Mouse (Mus musculus): Measurements from ENCODE around the gene Ocel1. TPM values are rescaled to one million over a fixed set of nuclear protein-coding genes. Genes with fewer than 3 reads are reported as not detected.

Gene Ocel1
- polyA plus RNA-seq, 1 experiment from 2014 or later: 4.2 TPM

- H3K27ac ChIP-seq (replicated peaks; ENCODE audit: low read depth, low read length): peak overlapping the region; percentile 80
- 5% methylated on average over 74 of the region's 74 CpGs for WGBS
- H3K36me3 ChIP-seq (ENCODE audit: control insufficient read depth, insufficient read depth, low read length): peaks cover 6% of the 10 kb centered on the region; the same call in 1 of the 2 replicates
- no peaks in the 10 kb centered on the region for H3K9me3 ChIP-seq (ENCODE audit: control insufficient read depth, low read length)
- ATAC-seq (ENCODE audit: low FRiP score, low TSS enrichment): peak; percentile 7; the same call in 1 of the 2 replicates
- peak overlapping the region; percentile 35 for H3K4me3 ChIP-seq (replicated peaks; ENCODE audit: low read depth, low read length)
- peaks cover 37% of the 10 kb centered on the region for H3K4me1 ChIP-seq (ENCODE audit: control insufficient read depth, insufficient read depth, low read length)
- peaks cover 7% of the 10 kb centered on the region; the same call in 1 of the 2 replicates for H3K27me3 ChIP-seq (ENCODE audit: control insufficient read depth, insufficient read depth, low read length)
- H3K9ac ChIP-seq (replicated peaks; ENCODE audit: low read length): peak overlapping the region; percentile 54
- DNase-seq: peak; percentile 84
- peak overlapping the region; percentile 64 for H3K4me2 ChIP-seq (ENCODE audit: low read length)
Observed at GRCm38 (mm10) chr8:71375581-71376422, 4.7 kb downstream of the Ocel1 start.

GRCm38 (mm10) chr8:71376423-71377030 is 5.4 kb downstream of the Ocel1 start:
- H3K27ac ChIP-seq (replicated peaks; ENCODE audit: low read depth, low read length): peak overlapping the region; percentile 80
- H3K36me3 ChIP-seq (ENCODE audit: control insufficient read depth, insufficient read depth, low read length): peaks cover 6% of the 10 kb centered on the region; the same call in 1 of the 2 replicates
- peaks cover 7% of the 10 kb centered on the region; the same call in 1 of the 2 replicates for H3K27me3 ChIP-seq (ENCODE audit: control insufficient read depth, insufficient read depth, low read length)
- peak overlapping the region; percentile 35 for H3K4me3 ChIP-seq (replicated peaks; ENCODE audit: low read depth, low read length)
- peak overlapping the region; percentile 64 for H3K4me2 ChIP-seq (ENCODE audit: low read length)
- DNase-seq: peak; percentile 51
- WGBS: 35% methylated on average over 8 of the region's 8 CpGs
- no peak for ATAC-seq (ENCODE audit: low FRiP score, low TSS enrichment)
- peak overlapping the region; percentile 54 for H3K9ac ChIP-seq (replicated peaks; ENCODE audit: low read length)
- peaks cover 43% of the 10 kb centered on the region for H3K4me1 ChIP-seq (ENCODE audit: control insufficient read depth, insufficient read depth, low read length)
- no peaks in the 10 kb centered on the region for H3K9me3 ChIP-seq (ENCODE audit: control insufficient read depth, low read length)

- no peaks in the 10 kb centered on the region for H3K9me3 ChIP-seq (ENCODE audit: control insufficient read depth, low read length)
- H3K36me3 ChIP-seq (ENCODE audit: control insufficient read depth, insufficient read depth, low read length): peaks cover 4% of the 10 kb centered on the region; the same call in 1 of the 2 replicates
- no peak overlapping the region for H3K4me3 ChIP-seq (replicated peaks; ENCODE audit: low read depth, low read length)
- 13% methylated on average over 4 of the region's 4 CpGs for WGBS
- no peak overlapping the region for H3K27ac ChIP-seq (replicated peaks; ENCODE audit: low read depth, low read length)
- H3K4me1 ChIP-seq (ENCODE audit: control insufficient read depth, insufficient read depth, low read length): peaks cover 56% of the 10 kb centered on the region
- H3K27me3 ChIP-seq (ENCODE audit: control insufficient read depth, insufficient read depth, low read length): peaks cover 7% of the 10 kb centered on the region; the same call in 1 of the 2 replicates
- H3K4me2 ChIP-seq (ENCODE audit: low read length): peak overlapping the region; percentile 99
- ATAC-seq (ENCODE audit: low FRiP score, low TSS enrichment) (no peak), DNase-seq (no peak)
- 0 out of 2 replicates have a peak overlapping the region, but pooled peaks have one; percentile 74 for H3K9ac ChIP-seq (replicated peaks; ENCODE audit: low read length)
Observed at GRCm38 (mm10) chr8:71379008-71379407, 7.9 kb downstream of the Ocel1 start.

- 20% methylated on average over 3 of the region's 3 CpGs for WGBS
- no peak for ATAC-seq (ENCODE audit: low FRiP score, low TSS enrichment)
- Histone ChIP-seq H3K36me3 (ENCODE audit: control insufficient read depth, insufficient read depth, low read length) (peaks cover 3% of the 10 kb centered on the region; the same call in 1 of the 2 replicates), H3K27me3 (ENCODE audit: control insufficient read depth, insufficient read depth, low read length) (peaks cover 7% of the 10 kb centered on the region; the same call in 1 of the 2 replicates), H3K9me3 (ENCODE audit: control insufficient read depth, low read length) (no peaks in the 10 kb centered on the region), H3K27ac (replicated peaks; ENCODE audit: low read depth, low read length) (no peak overlapping the region), H3K4me2 (ENCODE audit: low read length) (peak overlapping the region; percentile 99), H3K9ac (replicated peaks; ENCODE audit: low read length) (peak overlapping the region; percentile 74; the same call in 1 of the 2 replicates), H3K4me3 (replicated peaks; ENCODE audit: low read depth, low read length) (peak overlapping the region; percentile 70), H3K4me1 (ENCODE audit: control insufficient read depth, insufficient read depth, low read length) (peaks cover 56% of the 10 kb centered on the region)
- DNase-seq: no peak
Observed at GRCm38 (mm10) chr8:71379512-71380075, 8.5 kb downstream of the Ocel1 start.

GRCm38 (mm10) chr8:71380178-71381171 is 9.4 kb downstream of the Ocel1 start:
- H3K4me2 ChIP-seq (ENCODE audit: low read length): peak overlapping the region; percentile 99
- H3K36me3 ChIP-seq (ENCODE audit: control insufficient read depth, insufficient read depth, low read length): no peaks in the 10 kb centered on the region; the same call in 1 of the 2 replicates
- no peak for ATAC-seq (ENCODE audit: low FRiP score, low TSS enrichment)
- H3K4me3 ChIP-seq (replicated peaks; ENCODE audit: low read depth, low read length): peak overlapping the region; percentile 70
- no peak overlapping the region for H3K27ac ChIP-seq (replicated peaks; ENCODE audit: low read depth, low read length)
- H3K9me3 ChIP-seq (ENCODE audit: control insufficient read depth, low read length): no peaks in the 10 kb centered on the region
- peak; percentile 32 for DNase-seq
- H3K9ac ChIP-seq (replicated peaks; ENCODE audit: low read length): peak overlapping the region; percentile 74
- H3K4me1 ChIP-seq (ENCODE audit: control insufficient read depth, insufficient read depth, low read length): peaks cover 55% of the 10 kb centered on the region
- H3K27me3 ChIP-seq (ENCODE audit: control insufficient read depth, insufficient read depth, low read length): peaks cover 7% of the 10 kb centered on the region; the same call in 1 of the 2 replicates
- WGBS: under 1% methylated on average over 72 of the region's 72 CpGs

GRCm38 (mm10) chr8:71381421-71381970 is 10.4 kb downstream of the Ocel1 start, which contains the start of gene Nr2f6:
TSS of gene Nr2f6 (minus strand) at chr8:71381960.
- Histone ChIP-seq H3K27me3 (ENCODE audit: control insufficient read depth, insufficient read depth, low read length) (peaks cover 7% of the 10 kb centered on the region; the same call in 1 of the 2 replicates), H3K4me3 (replicated peaks; ENCODE audit: low read depth, low read length) (peak within 1 kb of the TSS; percentile 70), H3K4me2 (ENCODE audit: low read length) (peak within 1 kb of the TSS; percentile 99), H3K4me1 (ENCODE audit: control insufficient read depth, insufficient read depth, low read length) (peaks cover 45% of the 10 kb centered on the region), H3K36me3 (ENCODE audit: control insufficient read depth, insufficient read depth, low read length) (no peaks in the 10 kb centered on the region; the same call in 1 of the 2 replicates), H3K9ac (replicated peaks; ENCODE audit: low read length) (peak within 1 kb of the TSS; percentile 74), H3K27ac (replicated peaks; ENCODE audit: low read depth, low read length) (peak within 1 kb of the TSS; percentile 93), H3K9me3 (ENCODE audit: control insufficient read depth, low read length) (no peaks in the 10 kb centered on the region)
- WGBS: 0% methylated on average over 71 of the region's 89 CpGs
- DNase-seq (peak; percentile 84), ATAC-seq (ENCODE audit: low FRiP score, low TSS enrichment) (peak; percentile 31)

- under 1% methylated on average over 59 of the region's 80 CpGs for WGBS
- H3K36me3 ChIP-seq (ENCODE audit: control insufficient read depth, insufficient read depth, low read length): no peaks in the 10 kb centered on the region; the same call in 1 of the 2 replicates
- peaks cover 40% of the 10 kb centered on the region for H3K4me1 ChIP-seq (ENCODE audit: control insufficient read depth, insufficient read depth, low read length)
- peak; percentile 87 for ATAC-seq (ENCODE audit: low FRiP score, low TSS enrichment)
- peak overlapping the region; percentile 93 for H3K27ac ChIP-seq (replicated peaks; ENCODE audit: low read depth, low read length)
- peak overlapping the region; percentile 74 for H3K9ac ChIP-seq (replicated peaks; ENCODE audit: low read length)
- H3K4me3 ChIP-seq (replicated peaks; ENCODE audit: low read depth, low read length): peak overlapping the region; percentile 70
- H3K4me2 ChIP-seq (ENCODE audit: low read length): peak overlapping the region; percentile 99
- DNase-seq: peak; percentile 90
- H3K9me3 ChIP-seq (ENCODE audit: control insufficient read depth, low read length): no peaks in the 10 kb centered on the region
- H3K27me3 ChIP-seq (ENCODE audit: control insufficient read depth, insufficient read depth, low read length): 0 out of 2 replicates have a peak, but pooled peaks cover under 1% of the 10 kb centered on the region
Observed at GRCm38 (mm10) chr8:71381971-71382961, 11.2 kb downstream of the Ocel1 start.
